Mouse (Mus musculus) midbrain, embryonic 16.5 days (tissue): ENCODE results near the gene Agtpbp1. TPM values are rescaled to one million over a fixed set of nuclear protein-coding genes. Genes with fewer than 3 reads are reported as not detected.

Source experiments
- ATAC-seq: fragments of 200-750 bp; cut with Nextera tagmentation; 2 replicates; pipeline ENCODE4 v1.8.0; 2017; ENCODE audit warnings: moderate TSS enrichment
- H3K27ac ChIP-seq: fragments of 300-500 bp; sonication (generic); 2 replicates; pipeline ENCODE4 v1.5.1; 2014; ENCODE audit warnings: mild to moderate bottlenecking, low read length, mixed read lengths
- H3K27me3 ChIP-seq: fragments of 300-500 bp; sonication (generic); 2 replicates; pipeline ENCODE4 v1.6.1; 2014; ENCODE audit warnings: low read depth, low read length, mixed read lengths; ENCODE audit not compliant: control insufficient read depth, insufficient read depth
- H3K36me3 ChIP-seq: fragments of 300-500 bp; sonication (generic); 2 replicates; pipeline ENCODE4 v1.6.1; 2014; ENCODE audit warnings: mild to moderate bottlenecking, low read length, moderate library complexity, mixed read lengths; ENCODE audit not compliant: control insufficient read depth, insufficient read depth
- H3K4me1 ChIP-seq: fragments of 300-500 bp; sonication (generic); 2 replicates; pipeline ENCODE4 v1.6.1; 2014; ENCODE audit warnings: mild to moderate bottlenecking, low read length, mixed read lengths; ENCODE audit not compliant: control insufficient read depth, insufficient read depth
- H3K4me2 ChIP-seq: fragments of 300-500 bp; sonication (generic); 2 replicates; pipeline ENCODE4 v1.6.1; 2014; ENCODE audit warnings: mild to moderate bottlenecking, low read length, mixed read lengths
- H3K4me3 ChIP-seq: fragments of 300-500 bp; sonication (generic); 2 replicates; pipeline ENCODE4 v1.5.1; 2014; ENCODE audit warnings: low read depth, mild to moderate bottlenecking, low read length, moderate library complexity, mixed read lengths
- H3K9ac ChIP-seq: fragments of 300-500 bp; sonication (generic); 2 replicates; pipeline ENCODE4 v1.6.1; 2014; ENCODE audit warnings: low read depth, low read length, mixed read lengths
- H3K9me3 ChIP-seq: fragments of 300-500 bp; sonication (generic); replicated peaks from 2 replicates; pipeline ENCODE4 v1.6.1; 2014; ENCODE audit warnings: mild to moderate bottlenecking, low read length, mixed read lengths; ENCODE audit not compliant: control insufficient read depth, poor library complexity, severe bottlenecking
- WGBS: fragments of 180-500 bp; shearing (Covaris S2); extraction: QIAGEN DNeasy Blood & Tissue Kit; methylation state at CpG from one replicate; pipeline ENCODE4 v1.1.7; 2014; 5-methylcytosine and 5-hydroxymethylcytosine counted together
- polyA plus RNA-seq: library from polyadenylated mRNA; unstranded; fragments of >200 nt; fragmentation: Nextera tagmentation; extraction: Ambion mirVana; gene quantifications from 2 replicates; pipeline ENCODE4 v1.2.1, GENCODE M21; 2015

Agtpbp1 gene
- polyA plus RNA-seq, 1 experiment from 2014 or later = 76.0 TPM

DNA sequence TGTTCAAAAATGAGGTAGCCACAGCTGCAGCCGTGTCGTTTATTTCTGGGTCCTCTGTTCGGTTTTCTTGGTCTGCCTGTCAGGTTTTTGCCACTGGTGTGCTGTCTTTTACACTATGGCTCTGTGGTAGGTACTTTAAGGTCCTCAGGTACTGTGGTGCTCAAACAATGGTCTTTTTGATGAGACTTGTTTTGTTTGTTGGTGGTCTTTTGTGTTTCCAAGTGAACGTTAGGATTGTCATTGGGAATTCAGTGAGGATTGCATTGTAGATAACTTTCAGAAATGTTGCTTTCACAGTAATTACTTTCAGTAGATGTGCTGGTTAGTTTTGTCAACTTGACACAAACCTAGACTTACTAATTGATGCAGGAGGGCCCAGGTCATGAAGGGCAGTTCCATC is 4.6 kb upstream of the Agtpbp1 start:
- no peaks in the 10 kb centered on the region for H3K27me3 ChIP-seq
- 83% methylated on average over 4 of the region's 4 CpGs for WGBS
- H3K4me1 ChIP-seq = peaks cover 27% of the 10 kb centered on the region
- H3K4me3 ChIP-seq = no peak overlapping the region
- ATAC-seq = no peak
- peaks cover 21% of the 10 kb centered on the region for H3K36me3 ChIP-seq
- H3K9me3 ChIP-seq = no peaks in the 10 kb centered on the region
- H3K9ac ChIP-seq = no peak overlapping the region
- no peak overlapping the region for H3K27ac ChIP-seq
- H3K4me2 ChIP-seq = no peak overlapping the region

DNA sequence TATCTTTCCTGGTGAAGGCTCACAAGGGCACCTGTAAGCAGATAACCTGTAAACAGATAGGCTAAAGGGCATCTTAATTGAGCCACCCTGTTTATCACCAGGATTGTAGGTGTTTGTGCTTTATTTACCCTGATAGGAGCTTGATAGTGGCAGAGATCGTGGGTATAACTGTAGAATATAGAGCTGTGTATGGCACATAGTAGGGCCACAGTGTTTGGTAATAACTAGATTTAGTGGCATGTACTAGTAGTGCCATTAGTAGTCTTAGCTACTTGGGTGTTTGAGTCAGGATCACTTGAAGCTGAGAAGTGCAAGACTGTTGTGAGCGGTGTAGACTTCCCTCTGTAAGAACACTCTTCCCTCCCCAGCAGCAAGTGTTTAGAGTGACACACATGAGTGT is 2.2 kb upstream of the Agtpbp1 start:
- no peak overlapping the region for H3K9ac ChIP-seq

DNA sequence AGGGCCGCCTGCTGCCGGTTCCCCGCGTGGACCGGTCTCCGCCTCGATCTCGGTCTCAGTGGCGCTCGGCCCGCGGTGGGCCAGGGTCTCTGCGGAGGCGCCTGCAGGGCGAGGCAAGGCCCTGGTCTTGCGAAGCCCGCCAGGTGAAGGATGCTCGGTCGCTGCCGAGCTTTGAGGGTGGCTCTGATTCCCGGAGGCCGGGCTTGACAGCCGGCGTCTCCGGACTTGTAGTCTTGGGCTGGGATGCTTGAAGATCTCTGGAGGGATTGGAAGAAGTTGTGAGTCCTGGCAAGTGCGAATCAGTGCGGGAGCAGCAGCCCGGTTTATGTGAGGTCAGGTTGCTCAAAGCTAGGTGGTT is 600 bp upstream of the Agtpbp1 start:
- no peak; the same call in 1 of the 2 replicates for ATAC-seq
- under 1% methylated on average over 28 of the region's 28 CpGs for WGBS

More for the DNA sequence above, 2.2 kb upstream of the Agtpbp1 start:
- Histone ChIP-seq H3K9me3 (no peaks in the 10 kb centered on the region), H3K27me3 (no peaks in the 10 kb centered on the region), H3K27ac (no peak overlapping the region), H3K4me2 (peak overlapping the region; percentile 92), H3K4me3 (no peak overlapping the region), H3K4me1 (peaks cover 30% of the 10 kb centered on the region), H3K36me3 (peaks cover 11% of the 10 kb centered on the region; the same call in 1 of the 2 replicates)
- 90% methylated on average over 2 of the region's 2 CpGs for WGBS
- ATAC-seq = no peak

DNA sequence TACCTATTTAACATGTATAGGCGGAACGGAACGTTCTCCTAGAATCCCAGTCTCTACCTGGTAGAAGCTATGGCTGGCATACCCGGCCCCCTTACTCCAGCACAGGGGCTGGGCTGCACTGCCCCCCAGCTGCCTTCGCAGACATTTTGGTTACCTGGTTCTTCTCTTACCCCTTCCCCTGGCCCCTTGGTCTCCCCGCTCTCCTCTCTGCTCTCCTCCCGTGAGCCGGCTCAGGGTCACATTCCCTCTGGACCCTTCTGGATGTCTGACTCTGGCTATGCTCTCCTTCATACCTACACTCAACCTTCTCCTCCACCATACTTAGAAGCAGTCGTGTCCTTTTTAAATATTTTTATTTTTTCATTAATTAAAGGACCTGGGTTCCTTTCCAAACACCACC is 546 bp downstream of the Agtpbp1 start:
- H3K9me3 ChIP-seq = no peaks in the 10 kb centered on the region
- peak overlapping the region; percentile 77 for H3K27ac ChIP-seq
- 2% methylated on average over 9 of the region's 9 CpGs for WGBS
- peak overlapping the region; percentile 70 for H3K9ac ChIP-seq
- no peaks in the 10 kb centered on the region for H3K27me3 ChIP-seq
- H3K4me2 ChIP-seq = peak overlapping the region; percentile 94
- peak; percentile 68 for ATAC-seq
- peak overlapping the region; percentile 70 for H3K4me3 ChIP-seq
- no peaks in the 10 kb centered on the region for H3K36me3 ChIP-seq
- H3K4me1 ChIP-seq = peaks cover 30% of the 10 kb centered on the region

More for the DNA sequence above, 600 bp upstream of the Agtpbp1 start:
- no peaks in the 10 kb centered on the region for H3K27me3 ChIP-seq
- peak overlapping the region; percentile 92 for H3K4me2 ChIP-seq
- H3K27ac ChIP-seq = peak overlapping the region; percentile 76
- peak overlapping the region; percentile 89 for H3K9ac ChIP-seq
- H3K36me3 ChIP-seq = 0 out of 2 replicates have a peak, but pooled peaks cover 2% of the 10 kb centered on the region
- H3K9me3 ChIP-seq = no peaks in the 10 kb centered on the region
- H3K4me3 ChIP-seq = peak overlapping the region; percentile 70
- H3K4me1 ChIP-seq = peaks cover 30% of the 10 kb centered on the region

DNA sequence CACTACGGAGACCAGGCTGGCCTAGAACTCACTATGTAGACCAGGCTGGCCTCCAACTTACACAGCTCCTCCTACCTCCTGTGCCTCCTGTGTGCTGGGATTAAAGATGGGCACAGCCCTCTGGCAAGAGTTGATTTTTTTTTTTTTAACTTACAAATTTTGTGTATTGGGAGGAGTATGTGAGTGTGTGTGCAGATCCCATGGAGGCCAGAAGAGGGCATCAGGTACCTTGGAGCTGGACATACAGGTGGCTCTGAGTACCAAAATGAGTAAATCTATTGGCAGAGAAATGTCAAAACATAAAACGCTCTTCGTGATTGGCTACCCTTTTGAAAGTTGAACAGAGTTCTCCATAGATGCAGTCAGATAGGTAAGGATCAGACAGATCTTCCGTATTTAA is 4.1 kb downstream of the Agtpbp1 start:
- Histone ChIP-seq H3K9ac (no peak overlapping the region), H3K36me3 (no peaks in the 10 kb centered on the region), H3K9me3 (no peaks in the 10 kb centered on the region), H3K4me1 (peaks cover 4% of the 10 kb centered on the region; the same call in 1 of the 2 replicates), H3K27me3 (no peaks in the 10 kb centered on the region), H3K27ac (no peak overlapping the region), H3K4me3 (no peak overlapping the region), H3K4me2 (no peak overlapping the region)
- WGBS = 98% methylated on average over 4 of the region's 4 CpGs
- no peak for ATAC-seq

DNA sequence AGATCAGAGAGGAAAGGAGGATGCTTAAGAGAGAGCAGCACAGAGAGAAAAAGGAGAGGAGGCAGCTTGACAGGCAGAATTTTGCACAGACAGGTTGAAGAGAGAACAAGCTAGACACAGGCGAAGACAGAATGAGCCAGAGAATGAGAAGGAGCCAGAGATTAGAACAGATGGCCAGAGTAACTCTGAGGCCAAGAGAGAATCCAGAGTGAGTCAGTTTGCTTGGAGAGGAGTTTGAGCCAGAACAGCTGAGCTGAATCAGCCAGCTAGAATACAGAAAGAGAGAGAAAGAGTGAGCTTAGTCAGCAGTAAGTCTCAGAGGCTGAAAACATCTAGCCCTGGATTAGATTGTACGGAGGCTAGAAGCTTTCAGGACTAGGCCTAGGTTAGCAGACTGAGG is 12.5 kb downstream of the Agtpbp1 start:
- H3K9me3 ChIP-seq = no peaks in the 10 kb centered on the region
- no peaks in the 10 kb centered on the region for H3K27me3 ChIP-seq
- H3K36me3 ChIP-seq = no peaks in the 10 kb centered on the region
- ATAC-seq = no peak
- no peak overlapping the region for H3K4me3 ChIP-seq
- no peak overlapping the region for H3K4me2 ChIP-seq
- H3K4me1 ChIP-seq = no peaks in the 10 kb centered on the region
- 96% methylated on average over 2 of the region's 2 CpGs for WGBS
- no peak overlapping the region for H3K27ac ChIP-seq
- H3K9ac ChIP-seq = no peak overlapping the region

DNA sequence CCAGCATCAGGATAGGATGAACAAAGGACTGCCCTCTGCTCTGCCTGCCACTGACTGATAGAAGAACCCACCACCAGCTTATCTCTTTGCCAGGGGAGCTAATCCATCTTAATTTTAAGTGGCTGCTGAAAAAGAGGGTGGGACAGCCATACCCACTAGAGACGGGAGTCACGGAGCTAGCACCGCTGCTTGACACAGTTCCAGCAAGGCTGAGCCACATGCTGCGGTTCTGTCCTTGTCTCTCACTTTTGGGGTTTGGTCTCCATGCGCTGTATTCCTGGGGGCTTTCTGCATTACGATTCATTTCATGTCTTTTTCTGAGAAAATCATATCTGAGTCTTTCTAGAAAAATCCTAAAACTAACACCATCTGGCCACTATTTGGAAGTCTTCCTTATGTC is 13.9 kb downstream of the Agtpbp1 start:
- H3K27ac ChIP-seq = no peak overlapping the region
- no peaks in the 10 kb centered on the region for H3K4me1 ChIP-seq
- H3K4me2 ChIP-seq = no peak overlapping the region
- no peaks in the 10 kb centered on the region for H3K9me3 ChIP-seq
- WGBS = 85% methylated on average over 6 of the region's 6 CpGs
- no peak overlapping the region for H3K4me3 ChIP-seq
- H3K27me3 ChIP-seq = no peaks in the 10 kb centered on the region
- H3K9ac ChIP-seq = no peak overlapping the region
- H3K36me3 ChIP-seq = no peaks in the 10 kb centered on the region
- no peak for ATAC-seq

DNA sequence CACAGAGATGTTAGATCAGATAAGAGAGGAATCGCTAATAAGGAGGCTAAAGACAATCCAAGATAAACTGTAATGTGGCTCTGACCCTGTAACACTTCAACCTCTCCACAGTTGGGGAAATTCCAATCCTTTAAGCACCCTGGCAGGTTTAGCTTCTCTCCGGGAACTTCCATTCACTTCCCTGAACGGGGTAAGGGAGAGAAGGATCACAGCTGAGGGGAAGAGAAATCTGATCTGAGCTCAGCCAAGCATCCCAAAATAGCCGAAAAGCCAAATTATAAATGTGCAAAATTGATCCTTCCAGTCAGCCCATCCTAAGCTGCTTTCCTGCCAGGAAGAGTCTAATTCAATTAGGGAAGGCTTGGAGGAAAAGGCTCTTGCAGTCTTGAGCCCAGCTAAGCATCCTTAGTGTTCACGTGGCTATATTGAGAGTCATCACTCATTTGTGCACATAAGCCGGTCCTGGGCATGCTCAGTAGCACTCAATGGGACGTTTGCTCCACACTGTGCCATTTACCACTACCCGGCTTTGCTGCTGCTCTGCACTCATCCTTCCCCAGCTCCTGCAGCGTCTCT is 19.0 kb downstream of the Agtpbp1 start:
- Histone ChIP-seq H3K36me3 (no peaks in the 10 kb centered on the region), H3K9ac (no peak overlapping the region), H3K27ac (no peak overlapping the region), H3K4me1 (no peaks in the 10 kb centered on the region), H3K27me3 (no peaks in the 10 kb centered on the region), H3K4me2 (no peak overlapping the region), H3K9me3 (no peaks in the 10 kb centered on the region), H3K4me3 (no peak overlapping the region)
- 56% methylated on average over 9 of the region's 9 CpGs for WGBS
- ATAC-seq = no peak

DNA sequence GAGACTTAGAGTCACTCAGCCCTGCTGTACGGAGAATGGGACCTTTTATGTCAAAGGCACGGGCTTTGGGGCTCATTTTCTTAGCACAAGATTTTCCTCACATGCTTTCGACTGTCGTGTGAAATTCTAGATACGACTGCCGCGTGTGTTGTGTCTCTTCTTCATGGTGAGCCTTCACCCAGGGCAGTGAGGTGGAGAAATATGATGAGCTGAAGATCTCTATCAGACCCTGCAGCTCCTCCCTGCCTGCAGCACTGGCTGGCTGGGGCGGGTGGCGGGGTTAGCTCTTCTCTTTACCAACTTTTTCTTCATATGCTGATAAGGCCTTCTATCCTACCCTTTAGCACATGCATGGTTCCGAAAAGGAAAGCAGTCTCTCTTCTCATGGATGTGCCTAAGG is 20.1 kb downstream of the Agtpbp1 start:
- Histone ChIP-seq H3K4me2 (no peak overlapping the region), H3K27ac (no peak overlapping the region), H3K4me1 (no peaks in the 10 kb centered on the region), H3K9ac (no peak overlapping the region), H3K36me3 (no peaks in the 10 kb centered on the region), H3K9me3 (no peaks in the 10 kb centered on the region), H3K4me3 (no peak overlapping the region), H3K27me3 (no peaks in the 10 kb centered on the region)
- ATAC-seq = no peak
- WGBS = 82% methylated on average over 10 of the region's 10 CpGs
